Mouse (Mus musculus) stomach, postnatal 0 days (tissue): ENCODE measurements around the gene Fbxo31. TPM values are rescaled to one million over a fixed set of nuclear protein-coding genes. Genes with fewer than 3 reads are reported as not detected.

Experiments used
- ATAC-seq: fragments of 200-750 bp; cut with Nextera tagmentation; 2 replicates; pipeline ENCODE4 v1.8.0; 2017; ENCODE audit not compliant: low FRiP score, low TSS enrichment
- DNase-seq: peaks from one replicate; pipeline ENCODE4 v3.0.0-alpha.2; 2016; ENCODE audit warnings: low spot score
- H3K27ac ChIP-seq: fragments of 300-500 bp; sonication (generic); replicated peaks from 2 replicates; pipeline ENCODE4 v1.5.1; 2014; ENCODE audit warnings: mild to moderate bottlenecking, control low read depth
- H3K27me3 ChIP-seq: fragments of 300-500 bp; sonication (generic); 2 replicates; pipeline ENCODE4 v1.6.1; 2014; ENCODE audit warnings: low read length; ENCODE audit not compliant: control insufficient read depth, insufficient read depth
- H3K36me3 ChIP-seq: fragments of 300-500 bp; sonication (generic); 2 replicates; pipeline ENCODE4 v1.6.1; 2014; ENCODE audit warnings: low read length, mixed read lengths; ENCODE audit not compliant: control insufficient read depth, insufficient read depth
- H3K4me1 ChIP-seq: fragments of 300-500 bp; sonication (generic); replicated peaks from 2 replicates; pipeline ENCODE4 v1.6.1; 2014; ENCODE audit warnings: antibody characterized with exemption; ENCODE audit not compliant: control insufficient read depth, insufficient read depth
- H3K4me2 ChIP-seq: fragments of 300-500 bp; sonication (generic); replicated peaks from 2 replicates; pipeline ENCODE4 v1.6.1; 2014; ENCODE audit warnings: low read depth, mild to moderate bottlenecking, control low read depth, moderate library complexity
- H3K4me3 ChIP-seq: fragments of 300-500 bp; sonication (generic); 2 replicates; pipeline ENCODE4 v1.5.1; 2014; ENCODE audit warnings: low read depth, low read length, control low read depth
- H3K9ac ChIP-seq: fragments of 300-500 bp; sonication (generic); 2 replicates; pipeline ENCODE4 v1.6.1; 2014; ENCODE audit warnings: mild to moderate bottlenecking, low read length, control low read depth, mixed read lengths
- H3K9me3 ChIP-seq: fragments of 300-500 bp; sonication (generic); 2 replicates; pipeline ENCODE4 v1.6.1; 2016; ENCODE audit warnings: low read length; ENCODE audit not compliant: control insufficient read depth
- CTCF ChIP-seq: IDR thresholded peaks from 2 replicates; pipeline ENCODE4 v1.5.1; 2016; ENCODE audit warnings: antibody characterized with exemption, low read depth, mild to moderate bottlenecking, moderate library complexity
- EP300 ChIP-seq: optimal IDR thresholded peaks from 2 replicates; pipeline ENCODE3; 2016; ENCODE audit warnings: antibody characterized with exemption
- WGBS: fragments of 180-500 bp; shearing (Covaris S2); extraction: QIAGEN DNeasy Blood & Tissue Kit; methylation state at CpG from one replicate; pipeline ENCODE4 v1.1.7; 2014; 5-methylcytosine and 5-hydroxymethylcytosine counted together
- polyA plus RNA-seq: library from polyadenylated mRNA; unstranded; fragments of >200 nt; fragmentation: Nextera tagmentation; extraction: Ambion mirVana; gene quantifications from 2 replicates; pipeline ENCODE4 v1.2.1, GENCODE M21; 2015

The Fbxo31 gene
- polyA plus RNA-seq, 1 experiment from 2014 or later, result 10.0 TPM

DNA sequence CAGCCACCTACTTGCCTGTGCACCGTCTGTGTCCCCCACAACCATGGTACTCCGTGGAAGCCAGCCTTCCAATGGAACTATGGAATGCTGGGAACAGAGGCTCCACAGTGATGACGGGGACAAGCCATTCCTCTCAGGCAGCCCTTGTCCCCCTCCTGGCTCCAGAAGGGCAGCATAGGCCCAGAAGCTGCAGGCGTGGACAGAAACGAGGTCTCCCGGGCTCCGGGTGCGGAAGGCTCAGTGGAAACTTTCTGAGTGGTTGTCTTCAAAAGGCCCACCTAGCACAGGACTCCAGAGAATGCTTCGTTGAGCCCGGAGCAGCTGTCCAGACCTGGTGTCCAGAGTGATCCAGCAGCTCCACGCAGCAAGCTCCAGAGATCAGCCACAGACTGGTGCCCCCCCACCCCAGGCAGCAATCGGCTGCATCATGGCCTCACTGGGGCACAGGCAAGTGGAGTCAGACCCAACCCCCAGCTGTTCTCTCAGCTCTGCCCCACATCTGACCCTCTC lies 34.3 kb downstream of the Fbxo31 start, which contains the start of gene 1700018B08Rik:
Gene 1700018B08Rik (minus strand): TSS at position 45 of the 510 bp plus-strand sequence.
- Histone ChIP-seq H3K4me1 (no peaks in the 10 kb centered on the region), H3K27me3 (no peaks in the 10 kb centered on the region), H3K4me3 (no peak within 1 kb of the TSS), H3K27ac (no peak within 1 kb of the TSS), H3K4me2 (no peak within 1 kb of the TSS), H3K36me3 (no peaks in the 10 kb centered on the region), H3K9me3 (no peaks in the 10 kb centered on the region), H3K9ac (no peak within 1 kb of the TSS)
- TF ChIP-seq EP300, result no peak
- no peak for TF ChIP-seq CTCF
- WGBS, result 79% methylated on average over 12 of the region's 12 CpGs
- DNase-seq (no peak), ATAC-seq (no peak)

DNA sequence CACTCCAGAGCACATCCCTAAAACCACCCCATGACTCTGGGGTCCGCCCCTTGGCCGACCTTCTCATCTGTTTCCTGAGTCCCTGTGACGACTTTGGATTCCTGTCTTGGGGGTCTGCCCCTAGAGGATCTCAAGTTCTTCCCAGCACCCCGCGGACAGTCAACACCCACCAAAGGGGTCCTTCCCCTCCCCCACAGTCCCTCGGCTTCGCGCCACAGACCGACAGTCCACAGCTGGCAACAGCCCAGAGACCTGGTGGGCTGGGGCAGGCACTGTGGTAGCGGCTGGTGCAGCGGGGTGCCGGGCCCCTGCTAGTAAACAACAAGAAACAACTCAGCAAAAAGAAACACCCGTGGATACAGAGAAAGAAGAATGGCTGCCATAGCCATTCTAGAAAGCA lies 35.7 kb downstream of the Fbxo31 start:
- H3K36me3 ChIP-seq, result no peaks in the 10 kb centered on the region
- H3K27ac ChIP-seq, result no peak overlapping the region
- no peaks in the 10 kb centered on the region for H3K9me3 ChIP-seq
- H3K4me3 ChIP-seq, result no peak overlapping the region
- no peak overlapping the region for H3K4me2 ChIP-seq
- ATAC-seq (no peak), DNase-seq (no peak)
- H3K4me1 ChIP-seq, result no peaks in the 10 kb centered on the region
- no peak for TF ChIP-seq CTCF
- TF ChIP-seq EP300, result no peak
- no peak overlapping the region for H3K9ac ChIP-seq
- WGBS, result 49% methylated on average over 13 of the region's 13 CpGs
- no peaks in the 10 kb centered on the region for H3K27me3 ChIP-seq

DNA sequence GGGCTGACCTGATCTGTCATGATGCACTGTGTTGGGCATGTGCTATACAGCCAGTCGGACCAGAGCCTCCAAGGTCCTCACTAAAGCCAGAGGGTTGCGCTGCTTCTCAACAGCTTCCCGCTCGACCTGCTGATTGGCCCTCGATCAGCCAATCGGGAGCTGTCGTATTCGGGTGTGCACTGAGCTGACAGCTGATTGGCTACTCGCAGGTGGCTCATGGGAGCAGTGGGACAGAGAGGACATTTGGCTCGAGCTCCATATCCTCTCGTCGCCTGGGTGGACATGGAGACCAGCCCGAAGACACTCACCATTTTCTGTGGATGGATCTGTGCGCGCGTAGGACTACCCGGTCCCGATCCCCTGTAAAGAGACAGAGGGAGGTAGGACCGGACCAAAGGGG lies 36.7 kb downstream of the Fbxo31 start:
- TF ChIP-seq EP300, result no peak
- no peak for TF ChIP-seq CTCF
- 70% methylated on average over 19 of the region's 19 CpGs for WGBS
- no peak; the same call in 1 of the 2 replicates for ATAC-seq

DNA sequence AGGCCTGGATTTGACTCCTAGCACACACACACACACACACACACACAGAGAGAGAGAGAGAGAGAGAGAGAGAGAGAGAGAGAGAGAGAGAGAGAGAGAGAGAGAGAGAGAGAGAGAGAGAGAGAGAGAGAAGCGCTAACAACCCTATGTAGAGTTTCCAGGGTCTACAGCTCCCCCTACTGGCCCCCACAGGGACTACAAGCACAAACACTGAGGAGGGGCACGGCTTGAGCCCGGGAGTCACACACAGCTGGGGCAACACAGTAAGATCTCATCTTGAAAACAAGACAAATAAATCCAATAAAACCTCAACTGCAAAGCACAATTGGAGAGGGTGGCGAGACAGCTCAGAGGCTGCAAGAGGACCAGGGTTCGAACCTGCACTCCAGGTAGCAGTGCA lies 46.2 kb downstream of the Fbxo31 start:
- peak; percentile 37 for DNase-seq
- Histone ChIP-seq H3K9me3 (no peaks in the 10 kb centered on the region), H3K27me3 (no peaks in the 10 kb centered on the region), H3K9ac (no peak overlapping the region), H3K36me3 (no peaks in the 10 kb centered on the region), H3K27ac (no peak overlapping the region), H3K4me3 (no peak overlapping the region), H3K4me1 (no peaks in the 10 kb centered on the region), H3K4me2 (no peak overlapping the region)
- ATAC-seq, result no peak
- 46% methylated on average over 5 of the region's 5 CpGs for whole genome bisulfite sequencing
- no peak for TF ChIP-seq EP300
- peak; percentile 73 for TF ChIP-seq CTCF

More for the DNA sequence above, 36.7 kb downstream of the Fbxo31 start:
- no peak overlapping the region for H3K27ac ChIP-seq
- no peaks in the 10 kb centered on the region for H3K36me3 ChIP-seq
- no peaks in the 10 kb centered on the region for H3K4me1 ChIP-seq
- no peak overlapping the region for H3K4me3 ChIP-seq
- no peaks in the 10 kb centered on the region for H3K27me3 ChIP-seq
- no peak overlapping the region for H3K9ac ChIP-seq
- no peaks in the 10 kb centered on the region for H3K9me3 ChIP-seq
- no peak for DNase-seq
- no peak overlapping the region for H3K4me2 ChIP-seq

DNA sequence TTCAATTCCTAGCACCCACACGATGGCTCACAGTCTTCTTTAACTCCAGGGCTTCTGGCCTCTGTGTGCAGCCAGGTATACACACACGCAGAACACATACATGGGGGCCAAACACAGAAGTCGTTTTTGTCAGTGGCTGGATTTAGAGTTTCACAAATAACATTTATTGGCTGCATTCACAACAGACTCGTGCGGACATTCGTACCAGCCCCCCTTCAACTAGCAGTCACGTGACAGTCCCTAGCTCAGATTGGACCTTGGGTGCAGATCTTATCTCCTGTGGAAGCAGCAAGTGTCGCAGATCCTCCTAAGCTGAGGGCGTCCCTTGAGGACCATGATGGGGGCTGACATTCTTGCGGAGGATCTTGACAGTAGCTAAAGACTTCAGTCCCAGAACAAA lies 48.0 kb downstream of the Fbxo31 start:
- Histone ChIP-seq H3K36me3 (no peaks in the 10 kb centered on the region), H3K9me3 (no peaks in the 10 kb centered on the region), H3K4me1 (no peaks in the 10 kb centered on the region), H3K27me3 (no peaks in the 10 kb centered on the region), H3K9ac (no peak overlapping the region), H3K4me2 (no peak overlapping the region), H3K4me3 (no peak overlapping the region), H3K27ac (no peak overlapping the region)
- TF ChIP-seq EP300 (no peak), CTCF (no peak)
- no peak for ATAC-seq
- DNase-seq, result no peak
- WGBS, result 79% methylated on average over 10 of the region's 10 CpGs

DNA sequence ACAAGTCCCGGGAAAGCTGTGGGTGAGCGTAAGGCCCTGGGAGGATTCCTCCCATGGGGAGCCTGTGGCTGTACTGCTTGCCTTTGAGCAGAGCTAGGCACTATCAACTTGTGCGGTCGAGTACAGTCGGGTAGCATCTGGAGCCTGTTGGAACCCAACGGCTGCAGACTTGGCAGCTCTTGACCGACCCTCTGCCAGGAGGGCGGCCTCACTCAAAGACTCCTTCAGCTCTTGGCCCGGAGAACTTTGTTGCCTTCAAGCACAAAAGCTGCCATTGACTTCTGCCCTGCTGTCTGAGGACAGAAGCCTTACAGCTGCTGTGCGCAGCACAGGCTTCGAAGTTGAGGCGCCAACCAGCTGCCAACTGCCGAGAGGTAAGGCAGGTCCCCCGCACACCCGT lies 49.8 kb downstream of the Fbxo31 start:
- TF ChIP-seq EP300, result no peak
- Histone ChIP-seq H3K27me3 (no peaks in the 10 kb centered on the region), H3K4me2 (no peak overlapping the region), H3K4me1 (no peaks in the 10 kb centered on the region), H3K36me3 (no peaks in the 10 kb centered on the region), H3K9ac (no peak overlapping the region), H3K9me3 (no peaks in the 10 kb centered on the region), H3K27ac (no peak overlapping the region), H3K4me3 (no peak overlapping the region)
- DNase-seq (no peak), ATAC-seq (no peak)
- WGBS, result 67% methylated on average over 15 of the region's 15 CpGs
